Mouse (Mus musculus): Measurements from ENCODE around the gene Vmp1. TPM values are rescaled to one million over a fixed set of nuclear protein-coding genes. Genes with fewer than 3 reads are reported as not detected.

The Vmp1 gene
- polyA plus RNA-seq, 1 experiment from 2014 or later: 103 TPM

GRCm38 (mm10) chr11:86545556-86545955 lies 138.1 kb downstream of the Vmp1 start:
- WGBS: 82% methylated on average over 8 of the region's 8 CpGs

GRCm38 (mm10) chr11:86544639-86545299 lies 138.9 kb downstream of the Vmp1 start, which contains the start of the genes Rps6kb1 and Tubd1:
Gene Rps6kb1, minus strand, starts transcription at chr11:86544805.
Gene Tubd1, plus strand, starts transcription at chr11:86544991.
- Histone ChIP-seq H3K9ac (replicated peaks; ENCODE audit: low read depth, low read length) (peak within 1 kb of the TSS; percentile 96), H3K4me1 (replicated peaks; ENCODE audit: control insufficient read depth, insufficient read depth, low read length) (peaks cover 15% of the 10 kb centered on the region), H3K27me3 (replicated peaks; ENCODE audit: control insufficient read depth, insufficient read depth, low read length) (no peaks in the 10 kb centered on the region), H3K27ac (ENCODE audit: low read length) (peak within 1 kb of the TSS; percentile 85), H3K36me3 (ENCODE audit: control insufficient read depth, insufficient read depth) (no peaks in the 10 kb centered on the region), H3K4me3 (replicated peaks; ENCODE audit: low read length) (peak within 1 kb of the TSS; percentile 93), H3K4me2 (ENCODE audit: low read length) (peak within 1 kb of the TSS; percentile 72), H3K9me3 (ENCODE audit: control insufficient read depth, low read length) (no peaks in the 10 kb centered on the region)
- WGBS: under 1% methylated on average over 43 of the region's 43 CpGs
- ATAC-seq: peak; percentile 99

More at GRCm38 (mm10) chr11:86545556-86545955, 138.1 kb downstream of the Vmp1 start:
- no peaks in the 10 kb centered on the region for H3K27me3 ChIP-seq (replicated peaks; ENCODE audit: control insufficient read depth, insufficient read depth, low read length)
- H3K36me3 ChIP-seq (ENCODE audit: control insufficient read depth, insufficient read depth): no peaks in the 10 kb centered on the region
- peak overlapping the region; percentile 72 for H3K4me2 ChIP-seq (ENCODE audit: low read length)
- H3K27ac ChIP-seq (ENCODE audit: low read length): no peak overlapping the region
- peak overlapping the region; percentile 24; the same call in 1 of the 2 replicates for H3K9ac ChIP-seq (replicated peaks; ENCODE audit: low read depth, low read length)
- no peaks in the 10 kb centered on the region for H3K9me3 ChIP-seq (ENCODE audit: control insufficient read depth, low read length)
- ATAC-seq: no peak
- peak overlapping the region; percentile 93 for H3K4me3 ChIP-seq (replicated peaks; ENCODE audit: low read length)
- H3K4me1 ChIP-seq (replicated peaks; ENCODE audit: control insufficient read depth, insufficient read depth, low read length): peaks cover 15% of the 10 kb centered on the region

DNA sequence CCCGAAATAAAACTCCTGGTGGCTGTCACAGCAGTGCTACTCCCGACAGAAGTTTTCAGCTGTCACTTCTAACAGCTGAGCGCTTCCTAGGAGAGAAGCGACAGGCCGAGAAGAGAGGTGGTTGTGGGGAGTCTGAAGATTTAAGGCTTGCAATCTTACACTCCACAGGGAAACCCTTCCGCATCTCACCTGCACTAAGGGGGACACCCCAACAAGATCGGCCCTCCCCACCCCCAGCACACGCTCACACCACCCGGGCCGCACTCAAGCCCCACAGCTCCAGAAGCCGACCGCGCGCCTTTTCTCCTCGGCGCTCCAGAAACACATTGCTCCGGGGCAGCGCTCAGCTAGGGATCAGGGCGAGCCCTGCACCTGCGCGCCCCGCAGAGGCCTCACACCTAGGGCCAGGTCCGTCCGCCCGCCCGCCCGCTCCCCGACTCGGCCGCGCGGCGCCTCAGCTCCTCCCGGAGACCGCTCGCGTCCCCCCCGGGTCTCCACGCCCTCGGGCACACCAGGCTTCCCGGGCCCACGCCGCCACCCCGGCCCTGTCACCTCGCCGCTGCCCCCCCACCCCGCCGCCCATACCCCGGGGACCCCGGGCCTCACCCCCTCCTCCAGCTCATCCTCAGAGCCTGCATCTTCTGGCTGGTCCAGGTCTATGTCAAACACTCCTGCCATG lies 139.5 kb downstream of the Vmp1 start:
- under 1% methylated on average over 35 of the region's 50 CpGs for WGBS
- Histone ChIP-seq H3K4me3 (replicated peaks; ENCODE audit: low read length) (peak overlapping the region; percentile 93), H3K36me3 (ENCODE audit: control insufficient read depth, insufficient read depth) (no peaks in the 10 kb centered on the region), H3K9me3 (ENCODE audit: control insufficient read depth, low read length) (no peaks in the 10 kb centered on the region), H3K4me1 (replicated peaks; ENCODE audit: control insufficient read depth, insufficient read depth, low read length) (peaks cover 15% of the 10 kb centered on the region), H3K27ac (ENCODE audit: low read length) (peak overlapping the region; percentile 85), H3K9ac (replicated peaks; ENCODE audit: low read depth, low read length) (peak overlapping the region; percentile 96), H3K27me3 (replicated peaks; ENCODE audit: control insufficient read depth, insufficient read depth, low read length) (no peaks in the 10 kb centered on the region), H3K4me2 (ENCODE audit: low read length) (peak overlapping the region; percentile 58)
- ATAC-seq: peak; percentile 41

DNA sequence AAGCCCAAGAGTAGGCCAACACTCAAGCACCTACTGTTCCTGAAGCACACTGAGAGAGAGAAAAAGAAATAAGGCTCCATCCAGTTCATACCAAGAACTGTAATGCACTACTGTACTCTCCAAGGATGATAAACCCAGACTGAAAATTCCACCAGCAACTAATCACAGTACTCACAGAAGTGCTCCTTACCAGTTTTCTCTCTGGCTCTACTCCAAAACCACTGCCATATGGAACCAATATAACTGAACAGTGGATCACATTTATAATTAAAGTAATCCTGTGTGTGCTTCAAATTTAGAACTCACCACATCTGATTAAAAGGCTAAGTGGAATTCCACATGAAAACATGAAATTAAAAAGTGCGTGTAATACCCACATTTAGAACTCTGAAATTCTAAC lies 140.8 kb downstream of the Vmp1 start:
- no peak for ATAC-seq
- Histone ChIP-seq H3K9ac (replicated peaks; ENCODE audit: low read depth, low read length) (no peak overlapping the region), H3K9me3 (ENCODE audit: control insufficient read depth, low read length) (no peaks in the 10 kb centered on the region), H3K4me3 (replicated peaks; ENCODE audit: low read length) (no peak overlapping the region), H3K36me3 (ENCODE audit: control insufficient read depth, insufficient read depth) (no peaks in the 10 kb centered on the region), H3K27me3 (replicated peaks; ENCODE audit: control insufficient read depth, insufficient read depth, low read length) (no peaks in the 10 kb centered on the region), H3K4me1 (replicated peaks; ENCODE audit: control insufficient read depth, insufficient read depth, low read length) (peaks cover 15% of the 10 kb centered on the region), H3K4me2 (ENCODE audit: low read length) (no peak overlapping the region), H3K27ac (ENCODE audit: low read length) (no peak overlapping the region)
- 78% methylated on average over 1 of the region's 1 CpGs for WGBS

GRCm38 (mm10) chr11:86540476-86540845 lies 143.2 kb downstream of the Vmp1 start:
- H3K9ac ChIP-seq (replicated peaks; ENCODE audit: low read depth, low read length): no peak overlapping the region
- no peak overlapping the region for H3K27ac ChIP-seq (ENCODE audit: low read length)
- no peak overlapping the region for H3K4me3 ChIP-seq (replicated peaks; ENCODE audit: low read length)
- peaks cover 11% of the 10 kb centered on the region for H3K4me1 ChIP-seq (replicated peaks; ENCODE audit: control insufficient read depth, insufficient read depth, low read length)
- no peak overlapping the region for H3K4me2 ChIP-seq (ENCODE audit: low read length)
- ATAC-seq: no peak
- H3K9me3 ChIP-seq (ENCODE audit: control insufficient read depth, low read length): no peaks in the 10 kb centered on the region
- no peaks in the 10 kb centered on the region for H3K36me3 ChIP-seq (ENCODE audit: control insufficient read depth, insufficient read depth)
- no peaks in the 10 kb centered on the region for H3K27me3 ChIP-seq (replicated peaks; ENCODE audit: control insufficient read depth, insufficient read depth, low read length)
- 91% methylated on average over 2 of the region's 2 CpGs for WGBS

GRCm38 (mm10) chr11:86539716-86540475 lies 143.7 kb downstream of the Vmp1 start:
- Histone ChIP-seq H3K4me3 (replicated peaks; ENCODE audit: low read length) (no peak overlapping the region), H3K9ac (replicated peaks; ENCODE audit: low read depth, low read length) (no peak overlapping the region), H3K27me3 (replicated peaks; ENCODE audit: control insufficient read depth, insufficient read depth, low read length) (no peaks in the 10 kb centered on the region), H3K36me3 (ENCODE audit: control insufficient read depth, insufficient read depth) (no peaks in the 10 kb centered on the region), H3K27ac (ENCODE audit: low read length) (no peak overlapping the region), H3K4me1 (replicated peaks; ENCODE audit: control insufficient read depth, insufficient read depth, low read length) (peaks cover 8% of the 10 kb centered on the region), H3K4me2 (ENCODE audit: low read length) (no peak overlapping the region), H3K9me3 (ENCODE audit: control insufficient read depth, low read length) (no peaks in the 10 kb centered on the region)
- no peak for ATAC-seq
- 92% methylated on average over 6 of the region's 6 CpGs for WGBS

DNA sequence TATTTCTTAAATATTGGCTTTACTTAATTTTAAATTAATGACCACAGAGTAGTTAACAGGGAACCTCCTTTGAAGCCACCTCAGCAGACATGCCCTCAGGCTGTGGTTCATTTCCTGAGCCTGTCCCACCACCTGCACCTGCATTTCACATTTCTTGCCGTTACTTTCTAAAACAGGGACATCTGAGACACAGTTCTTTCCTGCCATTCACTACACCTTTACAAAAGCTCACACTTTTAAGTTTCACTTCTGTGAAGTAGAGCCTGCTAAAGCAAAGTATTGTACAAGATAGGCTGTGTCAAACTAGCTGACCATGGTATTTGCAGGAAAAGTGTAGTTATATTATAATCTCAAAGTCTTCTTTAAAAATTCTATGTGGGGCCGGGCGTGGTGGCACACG lies 144.8 kb downstream of the Vmp1 start:
- no peaks in the 10 kb centered on the region for H3K36me3 ChIP-seq (ENCODE audit: control insufficient read depth, insufficient read depth)
- H3K9ac ChIP-seq (replicated peaks; ENCODE audit: low read depth, low read length): no peak overlapping the region
- no peak for ATAC-seq
- no peaks in the 10 kb centered on the region for H3K9me3 ChIP-seq (ENCODE audit: control insufficient read depth, low read length)
- H3K4me2 ChIP-seq (ENCODE audit: low read length): no peak overlapping the region
- no peaks in the 10 kb centered on the region for H3K27me3 ChIP-seq (replicated peaks; ENCODE audit: control insufficient read depth, insufficient read depth, low read length)
- no peak overlapping the region for H3K4me3 ChIP-seq (replicated peaks; ENCODE audit: low read length)
- H3K27ac ChIP-seq (ENCODE audit: low read length): no peak overlapping the region
- peaks cover 8% of the 10 kb centered on the region for H3K4me1 ChIP-seq (replicated peaks; ENCODE audit: control insufficient read depth, insufficient read depth, low read length)
- 97% methylated on average over 4 of the region's 4 CpGs for WGBS

DNA sequence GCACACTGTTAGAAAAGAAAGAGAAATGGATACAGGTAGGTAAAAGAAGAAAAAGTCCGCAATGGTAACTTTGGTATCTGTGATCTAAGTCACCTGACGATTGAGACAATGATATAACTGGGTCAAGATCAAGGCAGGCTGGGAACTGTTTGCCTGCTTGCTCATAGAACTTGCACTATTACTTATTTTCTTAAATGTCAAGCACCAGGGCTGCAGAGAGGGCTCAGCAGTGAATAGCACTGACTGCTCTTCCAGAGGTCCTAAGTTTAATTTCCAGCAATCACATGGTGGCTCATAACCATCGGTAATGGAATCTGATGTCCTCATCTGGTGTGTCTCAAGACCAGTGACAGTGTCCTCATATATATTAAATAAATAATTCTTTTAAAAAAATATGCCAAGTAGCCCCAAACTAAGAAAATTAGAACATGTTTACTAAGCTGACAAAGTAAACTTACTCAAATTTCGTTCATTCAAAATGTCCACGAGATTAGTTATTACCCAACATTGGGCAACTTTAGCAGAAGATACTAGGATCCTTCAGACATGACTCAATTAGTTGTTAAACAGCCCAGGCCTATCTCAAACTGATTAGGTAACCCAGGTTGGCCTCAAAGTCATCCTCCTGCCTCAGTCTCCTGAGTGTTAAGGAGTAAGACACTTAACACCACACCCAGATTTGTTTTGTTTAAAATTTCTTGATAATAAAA lies 149.3 kb downstream of the Vmp1 start:
- H3K9ac ChIP-seq (replicated peaks; ENCODE audit: low read depth, low read length): no peak overlapping the region
- 97% methylated on average over 5 of the region's 5 CpGs for WGBS
- H3K36me3 ChIP-seq (ENCODE audit: control insufficient read depth, insufficient read depth): peaks cover under 1% of the 10 kb centered on the region; the same call in 1 of the 2 replicates
- H3K27ac ChIP-seq (ENCODE audit: low read length): no peak overlapping the region
- no peak overlapping the region for H3K4me3 ChIP-seq (replicated peaks; ENCODE audit: low read length)
- H3K9me3 ChIP-seq (ENCODE audit: control insufficient read depth, low read length): no peaks in the 10 kb centered on the region
- ATAC-seq: no peak
- no peak overlapping the region for H3K4me2 ChIP-seq (ENCODE audit: low read length)
- no peaks in the 10 kb centered on the region for H3K4me1 ChIP-seq (replicated peaks; ENCODE audit: control insufficient read depth, insufficient read depth, low read length)
- H3K27me3 ChIP-seq (replicated peaks; ENCODE audit: control insufficient read depth, insufficient read depth, low read length): no peaks in the 10 kb centered on the region
